15 mouse cellular contexts compared by ENCODE assay signal in the genomic region with DNA sequence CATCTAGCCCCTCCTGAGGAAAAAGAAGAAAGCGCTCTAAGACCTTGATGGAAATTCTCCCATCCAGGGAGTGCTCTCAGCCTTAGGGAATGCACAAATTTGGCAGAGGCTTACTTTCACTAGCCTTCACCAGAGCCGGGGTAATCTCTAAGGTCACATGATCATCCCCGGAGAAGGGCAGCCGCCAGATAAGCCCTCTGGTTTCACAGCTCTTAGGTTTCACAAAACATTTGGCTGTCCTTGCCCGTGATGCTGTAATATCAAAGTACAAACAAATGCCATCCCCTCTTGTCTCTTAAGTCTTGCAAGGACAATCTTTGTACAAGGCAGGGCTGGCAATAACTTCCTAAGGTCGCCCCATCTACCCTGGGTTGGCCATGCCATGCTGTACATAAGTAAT.
A peak's percentile ranks its signal among the peaks of the same experiment; 100 is the strongest.
DNase-seq lines count a peak whose midpoint lies in the region; ATAC-seq and TF ChIP-seq lines count a peak whose summit lies in the region.
"Had no signal": no experiment of that assay in that cellular context is flagged by ENCODE, and none has a peak within 500 bp of the region (broad histone marks: within the 10 kb centered on the region; RNA-seq: fewer than 3 reads in every experiment).

No protein-coding gene starts in this region.

- TF ChIP-seq EP300 in CH12.LX (IDR thresholded peaks at IDR 0.05; ENCODE audit: low read length), result no peak
- TF ChIP-seq EP300 in heart, postnatal 0 days (IDR thresholded peaks at IDR 0.05; ENCODE audit: low read depth), result no peak

- no peak for TF ChIP-seq CTCF in CH12.LX (conservative IDR thresholded peaks at IDR 0.05 in 1 of 2, IDR thresholded peaks at IDR 0.05 in 1 of 2; ENCODE audit: low read depth in 2 of 2, low read length in 2 of 2)
- TF ChIP-seq CTCF in heart, postnatal 0 days (IDR thresholded peaks at IDR 0.05; ENCODE audit: low read depth), result no peak

- H3K4me1 ChIP-seq in CH12.LX (ENCODE audit: control insufficient read depth in 1 of 2, insufficient read depth in 2 of 2), result peaks cover 2 to 14% of the 10 kb centered on the region in 2 experiments; a peak in 3 of 4 replicates
- H3K4me1 ChIP-seq in heart, postnatal 0 days (ENCODE audit: control insufficient read depth, insufficient read depth), result peaks cover 10% of the 10 kb centered on the region
- no peaks in the 10 kb centered on the region for H3K4me1 ChIP-seq in hindbrain, embryonic 14.5 days (replicated peaks; ENCODE audit: control insufficient read depth, insufficient read depth, low read length)

- no peaks in the 10 kb centered on the region for H3K9me3 ChIP-seq in CH12.LX (replicated peaks; ENCODE audit: low read length)
- no peaks in the 10 kb centered on the region for H3K9me3 ChIP-seq in heart, postnatal 0 days (replicated peaks; ENCODE audit: control insufficient read depth, low read length)
- H3K9me3 ChIP-seq in hindbrain, embryonic 14.5 days (ENCODE audit: control insufficient read depth, low read length), result no peaks in the 10 kb centered on the region
- H3K9me3 ChIP-seq: embryonic facial prominence, embryonic 12.5 days; forebrain, embryonic 15.5 days had no signal

- no peak overlapping the region for H3K4me3 ChIP-seq in CH12.LX (replicated peaks in 1 of 3; ENCODE audit: low read depth in 2 of 3, low read length in 2 of 3, poor library complexity in 1 of 3)
- H3K4me3 ChIP-seq in heart, postnatal 0 days (ENCODE audit: low read depth, low read length), result no peak overlapping the region
- H3K4me3 ChIP-seq in hindbrain, embryonic 14.5 days (replicated peaks; ENCODE audit: low read length), result no peak overlapping the region
- H3K4me3 ChIP-seq: embryonic facial prominence, embryonic 12.5 days; forebrain, embryonic 15.5 days; left cerebral cortex, adult 2 months had no signal

- no peaks in the 10 kb centered on the region for H3K27me3 ChIP-seq in CH12.LX (replicated peaks)
- H3K27me3 ChIP-seq in heart, postnatal 0 days (ENCODE audit: control insufficient read depth, insufficient read depth, low read length), result no peaks in the 10 kb centered on the region
- peaks cover 4% of the 10 kb centered on the region; the same call in 1 of the 2 replicates for H3K27me3 ChIP-seq in hindbrain, embryonic 14.5 days (ENCODE audit: control insufficient read depth, insufficient read depth, low read length)
- H3K27me3 ChIP-seq: embryonic facial prominence, embryonic 12.5 days; forebrain, embryonic 15.5 days had no signal

- dilution Hi-C loops in CH12.LX (cut with MboI; ENCODE audit: extremely low pct_ligation_motif_present, extremely low pct_unique_long_range_greater_than_20kb, low sequenced_read_pairs), result no loop called here

- 9% methylated on average over 6 of the region's 6 CpGs for WGBS in heart, postnatal 0 days
- WGBS in hindbrain, embryonic 14.5 days, result 67% methylated on average over 6 of the region's 6 CpGs

- 0 out of 2 replicates have a peak, but pooled peaks have one; percentile 0 for ATAC-seq in granulocyte monocyte progenitor cell, adult 5-6 weeks (replicated peaks; ENCODE audit: poor library complexity, severe bottlenecking)
- ATAC-seq in heart, postnatal 0 days (ENCODE audit: insufficient read depth, low read depth), result peak; percentile 56; the same call in 1 of the 2 replicates
- no peak for ATAC-seq in hindbrain, embryonic 14.5 days (ENCODE audit: low FRiP score)
- ATAC-seq: forebrain, embryonic 15.5 days had no signal

- H3K9ac ChIP-seq in CH12.LX (ENCODE audit: insufficient read depth, low read depth), result no peak overlapping the region
- no peak overlapping the region for H3K9ac ChIP-seq in heart, postnatal 0 days (replicated peaks; ENCODE audit: low read depth, low read length)
- no peak overlapping the region for H3K9ac ChIP-seq in hindbrain, embryonic 14.5 days
- H3K9ac ChIP-seq: embryonic facial prominence, embryonic 12.5 days; forebrain, embryonic 15.5 days; liver, embryonic 14.5 days had no signal

- H3K36me3 ChIP-seq in CH12.LX (replicated peaks in 1 of 2; ENCODE audit: control insufficient read depth in 1 of 2, insufficient read depth in 1 of 2, low read length in 1 of 2), result no peaks in the 10 kb centered on the region
- H3K36me3 ChIP-seq in heart, postnatal 0 days (replicated peaks; ENCODE audit: control insufficient read depth, insufficient read depth, low read length), result no peaks in the 10 kb centered on the region
- no peaks in the 10 kb centered on the region for H3K36me3 ChIP-seq in hindbrain, embryonic 14.5 days (replicated peaks; ENCODE audit: control insufficient read depth, insufficient read depth)
- H3K36me3 ChIP-seq: embryonic facial prominence, embryonic 12.5 days; forebrain, embryonic 15.5 days had no signal

- no peak overlapping the region for H3K27ac ChIP-seq in CH12.LX (ENCODE audit: insufficient read depth, low read depth)
- peak overlapping the region; percentile 58 for H3K27ac ChIP-seq in heart, postnatal 0 days (ENCODE audit: low read depth)
- no peak overlapping the region for H3K27ac ChIP-seq in hindbrain, embryonic 14.5 days
- H3K27ac ChIP-seq: embryonic facial prominence, embryonic 12.5 days; forebrain, embryonic 15.5 days; left cerebral cortex, adult 2 months; liver, embryonic 14.5 days had no signal

- intact Hi-C loops in heart, postnatal 25 days (cut with DNase I), result no loop called here

- peak; percentile 95 for DNase-seq in heart, adult 11 months
- no peak for DNase-seq in heart, postnatal 25 days (ENCODE audit: low spot score)
- no peak for DNase-seq in CH12.LX (ENCODE audit: extremely low read depth)
- DNase-seq in heart, postnatal 0 days (ENCODE audit: low spot score), result peak; percentile 51
- no peak for DNase-seq in cerebellum, postnatal 4 days (ENCODE audit: low spot score in 2 of 2)
- no peak for DNase-seq in urinary bladder, postnatal 14 days (ENCODE audit: low spot score)
- no peak for DNase-seq in hindbrain, embryonic 14.5 days (ENCODE audit: low spot score)
- DNase-seq: cerebellum, adult 8-10 months; kidney, postnatal 36 days; right cerebral cortex, postnatal 14 days had no signal

- peak overlapping the region; percentile 61 for H3K4me2 ChIP-seq in CH12.LX (ENCODE audit: insufficient read depth, low read depth, poor library complexity, severe bottlenecking)
- no peak overlapping the region for H3K4me2 ChIP-seq in heart, postnatal 0 days (ENCODE audit: low read depth, low read length)
- no peak overlapping the region for H3K4me2 ChIP-seq in hindbrain, embryonic 14.5 days (replicated peaks)
- H3K4me2 ChIP-seq: embryonic facial prominence, embryonic 12.5 days; forebrain, embryonic 15.5 days had no signal

- no peaks in the 10 kb centered on the region for H3K79me2 ChIP-seq in CH12.LX (replicated peaks; ENCODE audit: control insufficient read depth, extremely low read depth, insufficient read depth, poor library complexity, severe bottlenecking)

- no peak for TF ChIP-seq POLR2A in CH12.LX (IDR thresholded peaks at IDR 0.05; ENCODE audit: low read depth, low read length)

- in situ Hi-C loops in CH12.LX (cut with MboI; ENCODE audit: low pct_ligation_motif_present, low pct_unique_long_range_greater_than_20kb, low sequenced_read_pairs), result no loop called here

- TF ChIP-seq RAD21 in CH12.LX (IDR thresholded peaks at IDR 0.05; ENCODE audit: low read depth, low read length), result no peak

TF ChIP-seq in CH12.LX, 34 proteins besides CTCF, POLR2A, EP300 and RAD21:
- no peak for TF ChIP-seq SIN3A (IDR thresholded peaks at IDR 0.05; ENCODE audit: low read length)
- TF ChIP-seq ZKSCAN1 (IDR thresholded peaks at IDR 0.05; ENCODE audit: borderline replicate concordance, low read depth, low read length), result no peak
- TF ChIP-seq USF1 (IDR thresholded peaks at IDR 0.05; ENCODE audit: low read depth, low read length), result peak; percentile 50
- TF ChIP-seq HCFC1 (IDR thresholded peaks at IDR 0.05; ENCODE audit: low read depth, low read length), result no peak
- TF ChIP-seq TBP (conservative IDR thresholded peaks at IDR 0.05; ENCODE audit: low read depth, low read length), result no peak
- TF ChIP-seq USF2 (conservative IDR thresholded peaks at IDR 0.05; ENCODE audit: low read depth, low read length), result peak; percentile 46; the same call in 1 of the 2 replicates
- TF ChIP-seq ZMIZ1 (IDR thresholded peaks at IDR 0.05; ENCODE audit: low read depth, low read length), result no peak
- TF ChIP-seq JUN (IDR thresholded peaks at IDR 0.05; ENCODE audit: insufficient read depth, low read depth, low read length), result no peak

Comparison
In these comparisons a context has a peak if more than half of its experiments do, and no peak if none do; other contexts are left out.
1. DNase-seq: peak in heart, adult 11 months (single experiment) and heart, postnatal 0 days (single experiment); none in heart, postnatal 25 days (single experiment), CH12.LX (single experiment), cerebellum, postnatal 4 days (0 of 2), urinary bladder, postnatal 14 days (single experiment) and hindbrain, embryonic 14.5 days (single experiment).